9 mouse cellular contexts compared by ENCODE assay signal in the genomic region with DNA sequence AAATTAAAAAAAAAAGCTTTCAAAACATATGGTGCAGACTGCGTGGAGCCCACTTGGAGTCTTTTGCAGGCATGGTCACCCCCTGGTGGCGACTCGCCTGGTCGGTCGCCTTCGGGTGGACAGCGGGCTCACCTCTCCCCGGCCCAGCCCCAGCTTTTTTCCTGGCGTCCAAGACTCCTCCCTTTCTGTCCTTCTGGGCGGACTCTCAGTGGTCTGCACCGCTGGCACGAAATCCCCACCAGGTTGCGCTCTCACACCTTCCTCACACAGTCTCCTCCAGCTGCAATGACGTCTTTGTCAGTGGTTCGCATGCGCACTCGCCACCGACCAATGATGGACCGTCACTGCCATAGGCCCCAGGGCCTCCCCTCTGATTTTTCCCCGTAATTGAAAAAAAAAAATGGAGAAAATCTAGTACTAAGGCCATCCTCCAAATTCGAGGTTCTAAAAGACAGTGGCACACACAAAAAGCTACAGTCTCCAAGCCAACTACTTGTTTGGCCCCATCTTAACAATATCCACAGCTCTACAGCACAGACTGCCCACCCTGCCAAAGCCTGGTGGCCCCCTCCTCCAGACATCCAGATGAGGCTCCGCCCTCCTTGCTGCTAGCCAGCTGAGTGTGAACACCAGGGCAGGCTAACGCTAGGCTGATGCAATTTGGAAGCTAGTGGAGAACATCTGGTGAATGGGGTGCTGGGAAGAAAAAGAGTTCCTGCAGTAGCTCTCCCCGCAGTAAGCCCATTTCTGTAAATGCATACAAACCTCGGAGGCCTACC.
A peak's percentile ranks its signal among the peaks of the same experiment; 100 is the strongest.
DNase-seq lines count a peak whose midpoint lies in the region; ATAC-seq lines count a peak whose summit lies in the region.
"Had no signal": no experiment of that assay in that cellular context is flagged by ENCODE, and none has a peak within 500 bp of the region (broad histone marks: within the 10 kb centered on the region; RNA-seq: fewer than 3 reads in every experiment).

No protein-coding gene starts in this region.

- no peaks in the 10 kb centered on the region for H3K36me3 ChIP-seq in hindbrain, embryonic 14.5 days (replicated peaks; ENCODE audit: control insufficient read depth, insufficient read depth)

- H3K4me2 ChIP-seq in hindbrain, embryonic 14.5 days (replicated peaks), result peak overlapping the region; percentile 46

- no peaks in the 10 kb centered on the region; the same call in 1 of the 2 replicates for H3K27me3 ChIP-seq in hindbrain, embryonic 14.5 days (ENCODE audit: control insufficient read depth, insufficient read depth, low read length)

- no peaks in the 10 kb centered on the region for H3K4me1 ChIP-seq in hindbrain, embryonic 14.5 days (replicated peaks; ENCODE audit: control insufficient read depth, insufficient read depth, low read length)

- 26% methylated on average over 25 of the region's 25 CpGs for WGBS in hindbrain, embryonic 14.5 days

- DNase-seq in WW6 (ENCODE audit: low read depth, low spot score), result peak; percentile 66
- peak; percentile 21 to 44 for DNase-seq in cerebellum, postnatal 25 days
- DNase-seq in gastrocnemius, adult 18-20 months (ENCODE audit: low spot score), result peak; percentile 62
- peak; percentile 72 for DNase-seq in hindbrain, embryonic 14.5 days (ENCODE audit: low spot score)
- DNase-seq in layer of hippocampus, postnatal 36 days, result peak; percentile 26 to 41
- DNase-seq in lung, postnatal 14 days, result peak; percentile 75
- DNase-seq in retina, postnatal 1 day, result peak; percentile 88
- DNase-seq in urinary bladder, adult 2 months (ENCODE audit: low spot score), result peak; percentile 24

- peak overlapping the region; percentile 83 for H3K27ac ChIP-seq in hindbrain, embryonic 14.5 days

- H3K9me3 ChIP-seq in hindbrain, embryonic 14.5 days (ENCODE audit: control insufficient read depth, low read length), result no peaks in the 10 kb centered on the region

- ATAC-seq in hindbrain, embryonic 14.5 days (ENCODE audit: low FRiP score), result peak; percentile 97

- H3K9ac ChIP-seq in hindbrain, embryonic 14.5 days, result peak overlapping the region; percentile 34; the same call in 1 of the 2 replicates

- H3K4me3 ChIP-seq in hindbrain, embryonic 14.5 days (replicated peaks; ENCODE audit: low read length), result peak overlapping the region; percentile 23
- H3K4me3 ChIP-seq: erythroblast, embryonic 14.5 days had no signal

Comparison
In these comparisons a context has a peak if more than half of its experiments do, and no peak if none do; other contexts are left out.
1. Peak in every context shown above with its lines: DNase-seq, ATAC-seq, H3K4me3 ChIP-seq and H3K27ac ChIP-seq.
2. DNase-seq: peak in every context shown above with its lines; median percentile 88 in retina, postnatal 1 day; 75 in lung, postnatal 14 days; 72 in hindbrain, embryonic 14.5 days; 66 in WW6; 62 in gastrocnemius, adult 18-20 months; 34 in layer of hippocampus, postnatal 36 days; 32 in cerebellum, postnatal 25 days; 24 in urinary bladder, adult 2 months.